Mouse (Mus musculus) MEL-GATA-1-ER (cell line): ENCODE measurements at regions not wholly inside any gene's neighbourhood (a gene's known extent, or its start where the extent isn't known, plus 50 kb on each side); places are given as distances from the start of the nearest gene placed in this dataset.

ENCODE experiments used
- DNase-seq: peaks from one replicate; pipeline ENCODE4 v3.0.0-alpha.2; 2012; ENCODE audit warnings: low read depth; ENCODE audit errors: extremely low read depth

- no peak for DNase-seq
Measured at GRCm38 (mm10) chr3:148659024-148659423, 331.3 kb downstream of the Adgrl2 start.

DNA sequence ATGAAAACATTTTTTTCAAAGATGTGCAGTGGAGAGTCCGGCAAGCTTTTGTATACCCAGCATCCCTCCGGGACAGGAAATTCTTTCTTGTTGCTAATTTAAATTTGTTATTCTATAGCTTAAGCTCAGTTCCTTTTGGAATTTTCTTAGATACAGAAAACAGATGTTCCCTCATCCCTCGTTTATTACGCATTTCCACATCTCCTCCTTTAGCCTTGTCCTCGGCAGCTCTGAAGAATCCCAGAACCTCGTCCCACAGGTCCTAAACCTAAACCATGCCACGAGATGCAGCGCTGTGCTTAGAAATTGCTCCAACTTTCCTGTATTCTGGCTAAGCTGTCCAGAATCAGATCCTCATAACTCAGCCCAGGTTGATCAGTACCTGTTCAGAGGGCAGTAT is 332.0 kb downstream of the Adgrl2 start:
- no peak for DNase-seq

DNA sequence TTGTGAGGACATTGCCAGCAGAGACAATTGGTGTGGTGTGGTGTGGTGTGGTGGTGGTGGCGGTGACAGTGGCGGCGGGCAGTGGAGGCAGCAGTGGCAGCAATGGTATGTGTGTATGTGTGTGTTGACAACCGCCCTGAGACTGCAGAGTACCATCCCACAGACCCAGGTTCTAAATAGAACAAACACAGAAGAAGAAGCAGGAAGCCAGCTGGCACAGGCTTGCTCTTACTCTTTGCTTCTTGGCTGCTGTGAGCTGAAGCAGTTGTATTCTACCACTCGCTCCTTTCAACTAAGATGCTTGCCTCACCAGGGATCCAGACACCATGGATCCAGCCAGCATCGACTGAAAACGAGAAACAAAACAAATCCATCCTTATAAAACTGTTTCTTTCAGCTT is 334.2 kb downstream of the Adgrl2 start:
- no peak for DNase-seq

DNA sequence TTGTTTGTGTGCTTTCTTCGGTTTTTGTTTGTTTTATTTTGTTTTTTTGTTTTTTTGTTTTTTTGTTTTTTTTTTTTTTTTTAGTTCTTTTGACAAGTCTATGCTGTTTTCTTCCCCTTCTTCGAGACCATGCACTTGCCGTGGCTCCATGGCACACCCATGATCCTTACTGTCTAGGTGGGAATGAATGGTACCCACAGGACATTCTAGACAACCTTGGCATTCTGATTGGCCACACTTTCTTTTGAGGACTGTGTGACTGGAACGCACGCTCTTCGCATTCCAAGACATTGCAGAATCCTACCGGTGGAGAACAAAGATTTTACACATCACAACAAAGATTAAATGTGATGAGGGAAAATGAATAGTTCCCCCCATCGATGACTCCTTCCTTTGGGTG is 340.1 kb downstream of the Adgrl2 start:
- no peak for DNase-seq

- no peak for DNase-seq
Measured at GRCm38 (mm10) chr3:148644924-148645323, 345.4 kb downstream of the Adgrl2 start.

DNA sequence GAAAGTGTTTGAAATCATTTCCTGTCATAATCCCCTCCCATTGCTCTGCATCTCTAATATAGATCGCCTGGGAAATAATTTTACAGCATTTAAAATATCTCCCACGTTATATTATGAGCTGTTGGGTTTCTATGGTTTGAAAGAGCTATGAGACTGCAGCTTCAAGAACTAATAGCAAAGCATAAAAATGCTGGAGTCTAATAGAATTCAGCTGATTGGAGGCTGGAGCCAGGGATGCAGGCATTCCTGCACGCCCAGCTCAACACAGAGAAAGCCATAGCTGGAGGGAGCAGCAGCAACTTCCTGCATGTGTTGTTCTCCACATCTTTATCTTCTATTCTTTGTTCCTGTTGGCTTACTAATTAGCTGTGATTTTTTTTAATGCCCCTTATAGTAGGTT is 348.8 kb downstream of the Adgrl2 start:
- DNase-seq: no peak

DNA sequence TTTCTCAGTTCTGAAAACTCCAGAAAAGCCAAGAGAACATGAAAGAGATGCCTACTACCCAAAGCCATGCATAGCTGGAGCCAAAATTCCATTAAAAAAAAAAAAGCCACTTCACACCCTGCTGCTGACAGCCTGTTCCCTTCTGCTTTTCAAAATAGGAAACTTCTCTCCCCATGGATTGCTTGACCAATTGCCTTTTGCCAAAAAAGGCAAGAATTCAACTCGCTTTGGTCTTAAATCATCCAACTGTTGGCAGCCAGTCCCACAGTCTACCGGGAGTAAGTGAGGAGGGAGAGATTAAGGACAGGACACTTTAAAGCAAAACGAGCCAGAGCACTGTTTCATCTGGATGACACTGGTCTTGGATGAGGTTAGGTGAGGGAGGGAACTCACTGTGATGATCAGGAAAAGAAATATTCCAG is 349.7 kb downstream of the Adgrl2 start:
- DNase-seq: no peak

- no peak for DNase-seq
Measured at GRCm38 (mm10) chr3:148635101-148635500, 355.3 kb downstream of the Adgrl2 start.

GRCm38 (mm10) chr3:148634352-148634751 is 356.0 kb downstream of the Adgrl2 start:
- DNase-seq: no peak

DNA sequence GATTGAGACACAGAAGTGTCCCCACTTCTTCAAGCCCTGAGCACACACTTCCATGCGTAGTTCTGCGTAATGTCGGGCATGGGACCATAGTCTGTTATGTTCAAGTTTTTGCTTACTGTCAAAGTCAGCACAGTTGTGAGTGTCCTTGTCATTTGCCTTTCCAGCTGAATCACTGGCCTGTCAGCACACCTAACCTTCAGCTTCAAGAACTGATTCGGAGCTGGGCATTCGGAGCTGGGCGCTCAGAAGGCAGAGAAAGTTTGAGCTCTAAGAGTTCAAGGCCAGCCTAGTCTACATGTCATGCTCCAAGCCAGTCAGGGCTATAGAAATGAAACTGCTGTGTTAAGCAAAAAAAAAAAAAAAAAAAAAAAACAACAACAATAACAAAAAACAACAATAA is 357.1 kb downstream of the Adgrl2 start:
- no peak for DNase-seq

DNA sequence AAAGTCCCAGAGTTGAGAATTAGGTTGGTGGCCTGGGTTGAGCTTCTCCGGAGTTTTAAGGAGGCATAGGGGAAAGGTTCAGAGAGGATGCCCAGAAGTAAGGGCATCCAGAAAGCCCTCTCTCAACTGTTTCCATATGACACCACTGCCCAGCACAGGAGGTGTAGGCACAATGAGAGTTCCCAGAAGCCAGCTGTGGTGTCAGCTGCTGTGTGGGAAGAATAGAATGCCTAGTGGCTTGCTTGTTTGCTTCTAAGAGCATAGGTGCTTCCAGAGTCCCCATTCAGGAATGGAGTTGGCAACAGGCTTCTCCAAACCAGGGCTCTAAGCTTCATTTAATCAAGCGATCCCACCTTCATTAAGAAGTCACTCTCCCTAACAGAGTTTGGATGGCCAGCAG is 357.9 kb downstream of the Adgrl2 start:
- DNase-seq: no peak

GRCm38 (mm10) chr3:148631415-148632192 is 358.8 kb downstream of the Adgrl2 start:
- no peak for DNase-seq

DNA sequence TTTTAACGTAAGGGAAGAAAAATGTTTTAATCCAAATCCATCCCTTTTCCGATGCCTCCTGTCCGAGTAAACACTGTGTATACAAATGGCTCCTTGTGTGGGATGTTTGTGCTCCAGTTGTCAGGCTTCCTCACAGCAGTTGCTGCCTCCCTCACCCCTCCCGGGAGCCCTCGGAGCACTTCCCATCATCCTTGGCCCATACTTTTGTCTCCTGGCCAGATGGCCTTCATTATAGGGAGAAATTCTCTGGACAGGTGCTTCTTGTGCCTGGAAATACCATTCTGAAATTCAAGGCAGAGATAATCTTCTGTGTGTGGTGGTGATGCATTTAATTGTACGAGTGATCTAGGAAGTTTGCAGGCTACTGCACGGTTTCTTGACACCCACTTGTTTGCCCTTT is 359.5 kb downstream of the Adgrl2 start:
- no peak for DNase-seq

GRCm38 (mm10) chr3:148614971-148615671 is 375.2 kb downstream of the Adgrl2 start:
- no peak for DNase-seq

- DNase-seq: no peak
Measured at GRCm38 (mm10) chr3:148613443-148613842, 376.9 kb downstream of the Adgrl2 start.

DNA sequence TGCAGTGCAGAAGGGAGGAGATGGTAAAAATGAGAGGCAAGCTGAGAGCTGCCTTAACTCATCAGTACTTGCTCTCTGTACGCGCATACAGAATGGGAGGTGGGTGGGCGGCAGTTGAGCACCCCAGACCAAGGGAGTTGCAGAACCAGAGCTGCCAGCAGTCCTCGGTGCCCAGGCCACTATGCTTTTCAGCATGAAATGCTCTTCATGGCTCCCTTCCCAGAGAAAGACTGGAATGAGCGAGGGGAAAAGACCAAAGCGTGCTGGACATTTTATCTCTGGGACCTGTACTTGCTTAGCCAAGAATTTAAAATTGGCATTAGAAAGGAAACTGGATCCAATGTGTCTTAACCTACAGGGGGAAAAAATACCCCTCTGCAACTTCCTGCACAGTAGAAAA is 387.1 kb downstream of the Adgrl2 start:
- no peak for DNase-seq

GRCm38 (mm10) chr3:148602730-148603255 is 387.6 kb downstream of the Adgrl2 start:
- no peak for DNase-seq

- DNase-seq: no peak
Measured at GRCm38 (mm10) chr3:148595561-148595960, 394.8 kb downstream of the Adgrl2 start.

DNA sequence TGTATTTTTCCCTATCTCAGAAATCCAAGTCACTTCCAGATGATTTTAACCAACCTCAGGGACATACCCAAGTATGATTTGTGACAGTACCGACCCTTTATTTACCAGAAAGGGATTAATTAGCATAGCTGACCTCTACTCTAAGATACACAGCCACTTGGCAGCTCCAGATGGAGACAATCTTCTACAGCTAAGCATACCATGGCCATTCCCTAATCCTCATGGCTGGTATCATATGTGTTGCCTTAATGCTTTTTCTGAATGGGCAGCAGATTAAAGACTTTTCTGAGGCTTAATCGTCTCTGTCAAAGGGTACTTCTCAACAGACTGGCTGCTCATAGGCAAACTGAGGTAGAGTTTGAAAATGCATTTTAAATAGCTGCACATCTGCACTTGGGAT is 400.8 kb downstream of the Adgrl2 start:
- no peak for DNase-seq

- DNase-seq: no peak
Measured at GRCm38 (mm10) chr3:148575735-148576134, 414.6 kb downstream of the Adgrl2 start.

GRCm38 (mm10) chr3:148572493-148572892 is 417.9 kb downstream of the Adgrl2 start:
- no peak for DNase-seq

DNA sequence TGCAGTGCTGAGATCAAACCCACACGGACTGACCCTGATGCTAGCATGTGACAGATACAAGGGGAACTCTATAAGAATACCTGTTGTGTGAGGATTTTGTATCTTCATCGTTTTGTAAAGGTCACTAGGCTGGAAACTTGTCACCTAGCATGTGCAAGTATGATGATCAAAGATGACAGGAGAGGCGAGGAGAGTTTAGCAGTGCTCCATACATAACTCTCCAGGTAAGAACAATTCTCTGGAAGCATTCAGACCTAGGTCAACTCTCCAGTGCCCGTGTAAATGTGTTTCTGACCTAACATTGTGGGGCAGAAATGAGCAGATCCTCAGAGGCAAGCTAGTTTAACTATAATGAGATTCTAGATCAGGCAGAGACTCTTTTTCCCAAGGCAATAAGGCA is 425.6 kb downstream of the Adgrl2 start:
- DNase-seq: no peak

DNA sequence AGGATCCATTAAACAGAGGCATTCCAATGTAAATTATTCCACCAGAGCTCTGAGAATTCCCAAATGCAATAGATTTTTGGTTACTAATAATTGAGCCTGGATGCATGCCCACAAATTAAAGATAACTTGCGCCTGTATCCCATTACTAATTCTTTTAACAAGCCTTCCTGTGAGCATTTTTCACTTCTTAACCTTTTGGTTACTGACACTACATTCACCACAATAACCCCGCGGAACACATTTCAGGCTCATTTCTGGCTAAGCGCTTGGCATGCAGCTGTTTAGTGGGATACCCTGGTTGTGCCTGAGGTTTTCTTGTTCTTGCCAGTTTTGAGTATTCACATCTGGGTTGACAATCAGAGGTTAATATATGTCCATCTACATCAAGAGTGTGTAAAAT is 429.1 kb downstream of the Adgrl2 start:
- DNase-seq: no peak
